Mouse (Mus musculus) CH12.LX (cell line): ENCODE measurements around the gene Foxe1. TPM values are rescaled to one million over a fixed set of nuclear protein-coding genes. Genes with fewer than 3 reads are reported as not detected.

Source experiments
- DNase-seq: peaks from one replicate; pipeline ENCODE4 v3.0.0-alpha.2; 2013; ENCODE audit errors: extremely low read depth
- H3K27ac ChIP-seq: 2 replicates; pipeline ENCODE4 v1.5.1; 2012; ENCODE audit warnings: low read depth, mild to moderate bottlenecking, control low read depth, moderate library complexity; ENCODE audit not compliant: insufficient read depth
- H3K27me3 ChIP-seq: replicated peaks from 2 replicates; pipeline ENCODE3; 2012; ENCODE audit warnings: inconsistent platforms
- H3K36me3 ChIP-seq, 2 experiments: replicated peaks in 1 of 2; 2 replicates each; pipeline versions ENCODE3 to v1.6.1; 2012; ENCODE audit warnings: inconsistent platforms in 1 of 2, low read length in 1 of 2, mild to moderate bottlenecking in 1 of 2, mixed read lengths in 1 of 2, moderate library complexity in 1 of 2; ENCODE audit not compliant: control insufficient read depth in 1 of 2, insufficient read depth in 1 of 2
- H3K4me1 ChIP-seq, 2 experiments: 2 replicates each; pipeline ENCODE4 v1.6.1; 2012; ENCODE audit warnings: inconsistent platforms in 1 of 2, moderate library complexity in 1 of 2; ENCODE audit not compliant: insufficient read depth in 2 of 2, control insufficient read depth in 1 of 2
- H3K4me2 ChIP-seq: 2 replicates; pipeline ENCODE4 v1.6.1; 2012; ENCODE audit warnings: low read depth, mild to moderate bottlenecking, control low read depth; ENCODE audit not compliant: poor library complexity, insufficient read depth, severe bottlenecking
- H3K4me3 ChIP-seq, 3 experiments: fragments of 150-350 bp in 1 of 3; sonication (generic) in 1 of 3; replicated peaks in 1 of 3; 2 replicates each; pipeline versions ENCODE3 to v1.5.1; 2011 to 2012; ENCODE audit warnings: low read depth in 2 of 3, low read length in 2 of 3, mild to moderate bottlenecking in 2 of 3, moderate library complexity in 2 of 3, control low read depth in 1 of 3, improper control_type of control experiment in 1 of 3, inconsistent platforms in 1 of 3, mixed read lengths in 1 of 3; ENCODE audit not compliant: poor library complexity in 1 of 3
- H3K79me2 ChIP-seq: replicated peaks from 2 replicates; pipeline ENCODE4 v1.6.1; 2012; ENCODE audit warnings: mild to moderate bottlenecking, moderate library complexity; ENCODE audit not compliant: control insufficient read depth, poor library complexity, insufficient read depth, severe bottlenecking; ENCODE audit errors: extremely low read depth
- H3K9ac ChIP-seq: 2 replicates; pipeline ENCODE4 v1.6.1; 2012; ENCODE audit warnings: low read depth, mild to moderate bottlenecking, control low read depth, moderate library complexity; ENCODE audit not compliant: insufficient read depth
- H3K9me3 ChIP-seq: replicated peaks from 2 replicates; pipeline ENCODE3; 2012; ENCODE audit warnings: low read length, inconsistent platforms, mixed read lengths
- CHD1 ChIP-seq: IDR thresholded peaks from 2 replicates; pipeline ENCODE4 v1.6.1; 2012; ENCODE audit warnings: low read depth, low read length, improper control_type of control experiment, inconsistent platforms
- E2F4 ChIP-seq: IDR thresholded peaks from 2 replicates; pipeline ENCODE4 v1.6.1; 2011; ENCODE audit warnings: low read depth, low read length, improper control_type of control experiment; ENCODE audit not compliant: insufficient replicate concordance
- ELF1 ChIP-seq: IDR thresholded peaks from 2 replicates; pipeline ENCODE4 v1.6.1; 2014; ENCODE audit warnings: low read depth, mild to moderate bottlenecking, inconsistent platforms, low read length, improper control_type of control experiment
- EP300 ChIP-seq: IDR thresholded peaks from 2 replicates; pipeline ENCODE4 v1.6.1; 2011; ENCODE audit warnings: low read length, improper control_type of control experiment
- ETS1 ChIP-seq: conservative IDR thresholded peaks from 2 replicates; pipeline ENCODE4 v1.6.1; 2012; ENCODE audit warnings: low read depth, mild to moderate bottlenecking, inconsistent platforms, low read length, improper control_type of control experiment, moderate library complexity
- IRF4 ChIP-seq: IDR thresholded peaks from 2 replicates; pipeline ENCODE4 v1.6.1; 2014; ENCODE audit warnings: low read depth, mild to moderate bottlenecking, inconsistent platforms, low read length, improper control_type of control experiment
- MAFK ChIP-seq: IDR thresholded peaks from 2 replicates; pipeline ENCODE4 v1.6.1; 2011; ENCODE audit warnings: low read length, improper control_type of control experiment; ENCODE audit not compliant: insufficient replicate concordance
- MAX ChIP-seq: IDR thresholded peaks from 2 replicates; pipeline ENCODE4 v1.6.1; 2011; ENCODE audit warnings: low read length, improper control_type of control experiment
- MAZ ChIP-seq: IDR thresholded peaks from 2 replicates; pipeline ENCODE4 v1.6.1; 2012; ENCODE audit warnings: low read depth, mild to moderate bottlenecking, inconsistent platforms, low read length, improper control_type of control experiment, moderate library complexity
- MEF2A ChIP-seq: IDR thresholded peaks from 2 replicates; pipeline ENCODE4 v1.6.1; 2014; ENCODE audit warnings: low read depth, mild to moderate bottlenecking, inconsistent platforms, low read length, improper control_type of control experiment, borderline replicate concordance
- MYC ChIP-seq: IDR thresholded peaks from 2 replicates; pipeline ENCODE4 v1.6.1; 2011; ENCODE audit warnings: low read depth, mild to moderate bottlenecking, improper control_type of control experiment, low read length
- NELFE ChIP-seq: IDR thresholded peaks from 2 replicates; pipeline ENCODE4 v1.6.1; 2011; ENCODE audit warnings: low read depth, low read length, improper control_type of control experiment
- POLR2A ChIP-seq: IDR thresholded peaks from 2 replicates; pipeline ENCODE4 v1.6.1; 2011; ENCODE audit warnings: low read depth, mild to moderate bottlenecking, improper control_type of control experiment, low read length
- POLR2AphosphoS2 ChIP-seq: IDR thresholded peaks from 2 replicates; pipeline ENCODE4 v1.6.1; 2011; ENCODE audit warnings: low read depth, low read length, improper control_type of control experiment
- SIN3A ChIP-seq: IDR thresholded peaks from 2 replicates; pipeline ENCODE4 v1.6.1; 2012; ENCODE audit warnings: low read length, improper control_type of control experiment, inconsistent platforms
- SMC3 ChIP-seq: IDR thresholded peaks from 2 replicates; pipeline ENCODE4 v1.6.1; 2011; ENCODE audit warnings: low read depth, low read length, improper control_type of control experiment
- TBP ChIP-seq: conservative IDR thresholded peaks from 2 replicates; pipeline ENCODE4 v1.6.1; 2011; ENCODE audit warnings: low read depth, low read length, improper control_type of control experiment
- TCF12 ChIP-seq: IDR thresholded peaks from 2 replicates; pipeline ENCODE4 v1.6.1; 2014; ENCODE audit warnings: low read depth, mild to moderate bottlenecking, inconsistent platforms, low read length, improper control_type of control experiment
- ZC3H11A ChIP-seq: IDR thresholded peaks from 2 replicates; pipeline ENCODE4 v1.6.1; 2012; ENCODE audit warnings: low read depth, mild to moderate bottlenecking, inconsistent platforms, low read length, improper control_type of control experiment
- ZKSCAN1 ChIP-seq: IDR thresholded peaks from 2 replicates; pipeline ENCODE4 v1.6.1; 2012; ENCODE audit warnings: low read depth, inconsistent platforms, low read length, improper control_type of control experiment, borderline replicate concordance
- ZMIZ1 ChIP-seq: IDR thresholded peaks from 2 replicates; pipeline ENCODE4 v1.6.1; 2012; ENCODE audit warnings: low read depth, mild to moderate bottlenecking, inconsistent platforms, low read length, improper control_type of control experiment
- ZNF384 ChIP-seq: IDR thresholded peaks from 2 replicates; pipeline ENCODE4 v1.6.1; 2012; ENCODE audit warnings: low read depth, low read length, improper control_type of control experiment, inconsistent platforms
- dilution Hi-C: fragments of 300-500 bp; cut with MboI; formaldehyde crosslinking; loops from 2 replicates; pipeline ENCODE4 v1.14.3; 2020; ENCODE audit warnings: low sequenced_read_pairs; ENCODE audit not compliant: extremely low pct_unique_long_range_greater_than_20kb, extremely low pct_ligation_motif_present
- in situ Hi-C: fragments of 300-500 bp; cut with MboI; formaldehyde crosslinking; loops from 3 replicates; pipeline ENCODE4 v1.14.3; 2019; ENCODE audit warnings: low sequenced_read_pairs, low pct_ligation_motif_present, low pct_unique_long_range_greater_than_20kb, mixed read lengths
- polyA plus RNA-seq: library from polyadenylated mRNA; unstranded; fragments of >175 nt; gene quantifications from 2 replicates; pipeline ENCODE4 v1.2.1, GENCODE M21; 2012; ENCODE audit warnings: low read depth; ENCODE audit not compliant: insufficient read length
- total RNA-seq, 2 experiments: library from RNA; depleted of rRNA; stranded (reverse); fragments of 300-350 nt in 1 of 2; fragments of >200 nt in 1 of 2; gene quantifications; 2 replicates each; pipeline ENCODE4 v1.2.3; 2012 to 2014

Gene Foxe1
- total and polyA plus RNA-seq, 3 experiments: not detected

- no peak for TF ChIP-seq SMC3
- TF ChIP-seq ELF1: peak; percentile 87
- TF ChIP-seq POLR2A: peak; percentile 92
- TF ChIP-seq TCF12: peak; percentile 73
- TF ChIP-seq MAZ: no peak
- peak; percentile 35; the same call in 1 of the 2 replicates for TF ChIP-seq MAFK
- TF ChIP-seq EP300: no peak
- peak; percentile 62 for TF ChIP-seq ETS1
- peak; percentile 85; the same call in 1 of the 2 replicates for TF ChIP-seq ZMIZ1
- TF ChIP-seq ZKSCAN1: no peak
- peak; percentile 89 for TF ChIP-seq SIN3A
- TF ChIP-seq ZC3H11A: no peak
- TF ChIP-seq, all 38 proteins: peak for 25
Observed at GRCm38 (mm10) chr4:46389013-46389611, 45.7 kb downstream of the Foxe1 start, which contains the start of gene Trmo (continued).

- DNase-seq: peak; percentile 81
- Histone ChIP-seq H3K27me3 (no peaks in the 10 kb centered on the region), H3K4me1 (peaks cover 0 to 35% of the 10 kb centered on the region in 2 experiments; a peak in 2 of 4 replicates), H3K4me3 (peak overlapping the region; percentile 60 to 97 (median 78)), H3K9ac (peak overlapping the region; percentile 100), H3K4me2 (peak overlapping the region; percentile 80), H3K36me3 (peaks cover 15 to 26% of the 10 kb centered on the region in 2 experiments), H3K79me2 (no peaks in the 10 kb centered on the region), H3K9me3 (no peaks in the 10 kb centered on the region), H3K27ac (peak overlapping the region; percentile 97)
- dilution Hi-C loops: no loop called here
- in situ Hi-C loops: loop anchor here (5.0 kb wide), 1 partner anchor 58 kb away; no protein-coding TSS in a partner anchor
- no peak for TF ChIP-seq MEF2A
- peak; percentile 91 for TF ChIP-seq CHD1
- 0 out of 2 replicates have a peak, but pooled peaks have one; percentile 31 for TF ChIP-seq MYC
- TF ChIP-seq ZMIZ1: peak; percentile 12; the same call in 1 of the 2 replicates
- no peak for TF ChIP-seq ELF1
- TF ChIP-seq E2F4: peak; percentile 76; the same call in 1 of the 2 replicates
- peak; percentile 17; the same call in 1 of the 2 replicates for TF ChIP-seq IRF4
- no peak for TF ChIP-seq MAX
- TF ChIP-seq TBP: peak; percentile 49; the same call in 1 of the 2 replicates
- 0 out of 2 replicates have a peak, but pooled peaks have one; percentile 58 for TF ChIP-seq POLR2AphosphoS2
- TF ChIP-seq NELFE: no peak
- TF ChIP-seq TCF12: 0 out of 2 replicates have a peak, but pooled peaks have one; percentile 34
- TF ChIP-seq ZNF384: peak; percentile 20; the same call in 1 of the 2 replicates
Observed at GRCm38 (mm10) chr4:46389612-46390341, 46.4 kb downstream of the Foxe1 start.
